8 mouse cellular contexts compared by ENCODE assay signal in the genomic region with DNA sequence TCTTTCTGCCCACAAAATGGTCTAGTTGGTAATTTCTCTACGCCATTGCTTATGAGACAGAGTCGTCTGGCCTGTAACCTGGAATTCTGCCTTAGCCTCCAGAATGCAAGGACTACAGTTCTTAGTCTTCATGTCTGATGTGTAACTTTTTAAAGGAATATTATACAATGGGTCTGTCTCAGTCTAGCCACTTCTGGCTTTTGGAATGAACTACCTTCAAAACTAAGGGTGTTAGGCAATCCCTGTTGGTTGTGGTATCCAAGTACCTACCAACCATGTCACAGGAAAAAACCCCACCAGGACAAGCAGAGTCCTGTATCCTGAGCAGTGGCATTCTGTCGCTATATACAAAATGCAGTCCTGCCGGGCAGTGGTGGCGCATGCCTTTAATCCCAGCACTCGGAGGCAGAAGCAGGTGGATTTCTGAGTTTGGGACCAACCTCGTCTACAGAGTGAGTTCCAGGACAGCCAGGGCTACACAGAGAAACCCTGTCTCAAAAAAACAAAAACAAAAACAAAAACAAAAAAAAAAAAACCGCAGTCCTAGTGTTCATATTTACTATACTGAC. TPM values are rescaled to one million over a fixed set of nuclear protein-coding genes. Genes with fewer than 3 reads are reported as not detected.
DNase-seq lines count a peak whose midpoint lies in the region; ATAC-seq and TF ChIP-seq lines count a peak whose summit lies in the region.

No protein-coding gene starts in this region.

- peak overlapping the region; percentile 95 for H3K27ac ChIP-seq in heart, adult 2 months
- H3K27ac ChIP-seq in ES-E14 (ENCODE audit: insufficient read depth, low read depth, low read length, poor library complexity, severe bottlenecking): peak overlapping the region; percentile 93; the same call in 1 of the 2 replicates
- H3K27ac ChIP-seq in heart, postnatal 0 days (ENCODE audit: low read depth): peak overlapping the region; percentile 95
- H3K27ac ChIP-seq in macrophage: peak overlapping the region; percentile 80

- no peaks in the 10 kb centered on the region for H3K9me3 ChIP-seq in ES-E14 (ENCODE audit: control insufficient read depth, insufficient read depth, low read depth, low read length)
- no peaks in the 10 kb centered on the region for H3K9me3 ChIP-seq in heart, postnatal 0 days (replicated peaks; ENCODE audit: control insufficient read depth, low read length)

- ATAC-seq in heart, postnatal 0 days (ENCODE audit: insufficient read depth, low read depth): no peak

- peaks cover 5% of the 10 kb centered on the region for H3K4me1 ChIP-seq in heart, adult 2 months (ENCODE audit: control insufficient read depth, insufficient read depth, low read length)
- peaks cover 6 to 24% of the 10 kb centered on the region in 2 experiments; a peak in 3 of 4 replicates for H3K4me1 ChIP-seq in ES-E14 (ENCODE audit: control insufficient read depth in 2 of 2, insufficient read depth in 2 of 2, low read length in 2 of 2, poor library complexity in 1 of 2)
- H3K4me1 ChIP-seq in heart, postnatal 0 days (ENCODE audit: control insufficient read depth, insufficient read depth): peaks cover 22% of the 10 kb centered on the region

- in situ Hi-C loops in ES-E14 (cut with MboI; ENCODE audit: low sequenced_read_pairs in 2 of 2, unreplicated experiment in 2 of 2): no loop called here

- no peak for TF ChIP-seq POLR2A in heart, adult 2 months (IDR thresholded peaks at IDR 0.05; ENCODE audit: insufficient read depth, low read depth, low read length)

- intact Hi-C loops in heart, adult 2 months (cut with DNase I): loop anchor here (1.0 to 5.0 kb wide), 2 partner anchors 30 to 46 kb away; a partner anchor contains a TSS

- peak overlapping the region; percentile 61 for H3K4me2 ChIP-seq in heart, postnatal 0 days (ENCODE audit: low read depth, low read length)

- TF ChIP-seq EP300 in heart, adult 2 months (IDR thresholded peaks at IDR 0.05; ENCODE audit: insufficient read depth, low read depth, low read length): no peak
- TF ChIP-seq EP300 in heart, postnatal 0 days (IDR thresholded peaks at IDR 0.05; ENCODE audit: low read depth): no peak

- no peak overlapping the region for H3K9ac ChIP-seq in heart, adult 2 months (ENCODE audit: low read depth, low read length)
- peak overlapping the region; percentile 67; the same call in 1 of the 2 replicates for H3K9ac ChIP-seq in ES-E14 (ENCODE audit: insufficient read depth, low read depth, low read length, poor library complexity, severe bottlenecking)
- no peak overlapping the region for H3K9ac ChIP-seq in heart, postnatal 0 days (replicated peaks; ENCODE audit: low read depth, low read length)

- no peak for DNase-seq in heart, adult 2 months
- no peak for DNase-seq in heart, adult 8-10 months (ENCODE audit: low spot score)
- DNase-seq in ES-E14 (ENCODE audit: low read depth, low spot score): no peak
- no peak for DNase-seq in heart, postnatal 0 days (ENCODE audit: low spot score)
- no peak for DNase-seq in thymus, postnatal 25 days
- DNase-seq in layer of hippocampus, adult 11-12 months (ENCODE audit: low spot score): no peak
- DNase-seq in adrenal gland, adult 8-10 months: no peak

- 80% methylated on average over 8 of the region's 8 CpGs for WGBS in heart, adult 2 months
- WGBS in heart, postnatal 0 days: 75% methylated on average over 8 of the region's 8 CpGs
- WGBS in macrophage (ENCODE audit: missing documents): 88% methylated on average over 8 of the region's 8 CpGs

- no peaks in the 10 kb centered on the region for H3K79me2 ChIP-seq in heart, adult 2 months (replicated peaks; ENCODE audit: control insufficient read depth, insufficient read depth, low read length)
- peaks cover 13% of the 10 kb centered on the region for H3K79me2 ChIP-seq in macrophage (ENCODE audit: inconsistent target)

- no peak for TF ChIP-seq CTCF in heart, adult 2 months (IDR thresholded peaks at IDR 0.05)
- no peak for TF ChIP-seq CTCF in heart, postnatal 0 days (IDR thresholded peaks at IDR 0.05; ENCODE audit: low read depth)

- peak overlapping the region; percentile 58; the same call in 1 of the 2 replicates for H3K4me3 ChIP-seq in heart, adult 2 months
- peak overlapping the region; percentile 68 to 88; a peak in 3 of 4 replicates for H3K4me3 ChIP-seq in ES-E14 (ENCODE audit: insufficient read depth in 1 of 2, low read depth in 1 of 2, low read length in 2 of 2, poor library complexity in 1 of 2, severe bottlenecking in 1 of 2)
- no peak overlapping the region for H3K4me3 ChIP-seq in heart, postnatal 0 days (ENCODE audit: low read depth, low read length)
- peak overlapping the region; percentile 78 for H3K4me3 ChIP-seq in macrophage (ENCODE audit: inconsistent target)

- no peaks in the 10 kb centered on the region for H3K27me3 ChIP-seq in heart, adult 2 months (ENCODE audit: control insufficient read depth, insufficient read depth, low read length)
- H3K27me3 ChIP-seq in heart, postnatal 0 days (ENCODE audit: control insufficient read depth, insufficient read depth, low read length): 0 out of 2 replicates have a peak, but pooled peaks cover 4% of the 10 kb centered on the region

- H3K36me3 ChIP-seq in heart, adult 2 months (ENCODE audit: control insufficient read depth, insufficient read depth, low read length): peaks cover 3% of the 10 kb centered on the region; the same call in 1 of the 2 replicates
- H3K36me3 ChIP-seq in ES-E14 (ENCODE audit: control insufficient read depth, insufficient read depth, low read length, poor library complexity, severe bottlenecking) (peaks cover 25% of the 10 kb centered on the region), macrophage (ENCODE audit: inconsistent target) (no peaks in the 10 kb centered on the region)
- H3K36me3 ChIP-seq in heart, postnatal 0 days (replicated peaks; ENCODE audit: control insufficient read depth, insufficient read depth, low read length): peaks cover 11% of the 10 kb centered on the region

TF ChIP-seq in ES-E14, 5 proteins besides CTCF, POLR2A, EP300 and RAD21 (continues in another document):
- TF ChIP-seq ZNF384 (IDR thresholded peaks at IDR 0.05; ENCODE audit: low read depth, low read length) (no peak), CHD2 (IDR thresholded peaks at IDR 0.05; ENCODE audit: low read depth, low read length) (no peak)

RNA-seq across cellular contexts. Expression of a gene that starts 1.4 kb away (rescaled TPM):
- total RNA-seq in heart, adult 2 months (2021): 100 to 1,000 TPM; 327 to 342 TPM
- 315 and 439 TPM in 2 replicates for polyA plus RNA-seq in heart, adult 2 months (2012; rRNA removed)
- total RNA-seq in heart, adult 8-10 months (2022): 100 to 1,000 TPM; 308 to 380 (median 323) TPM
- 745 and 819 TPM in 2 replicates for total RNA-seq in ES-E14 (2012; rRNA removed)
- 665 and 888 TPM in 2 replicates for total RNA-seq in heart, postnatal 0 days (2014; rRNA removed; ENCODE audit: low replicate concordance)
- polyA plus RNA-seq in heart, postnatal 0 days (2015; fragmentation: Nextera tagmentation; extraction: Ambion mirVana): 217 and 244 TPM in 2 replicates
- total RNA-seq in macrophage (2018; cell fraction: chromatin; rRNA removed): 10 to 100 TPM in 25 of 26 experiments, 1 to 10 TPM in 1; 9.6 to 51.4 (median 27.3) TPM
- 100 to 1,000 TPM in 8 of 26 experiments, 10 to 100 TPM in 18; 46.1 to 130 (median 73.8) TPM for total RNA-seq in macrophage (2018; cell fraction: cytosol; rRNA removed)
- total RNA-seq in macrophage (2018; cell fraction: nucleus; rRNA removed): 10 to 100 TPM; 15.6 to 92.0 (median 34.9) TPM
- polyA plus RNA-seq in macrophage (2018): 49.1 to 144 TPM (median 76.8 TPM) in 3 replicates
- total RNA-seq in adrenal gland, adult 8-10 months (2022): 100 to 1,000 TPM; 150 to 307 (median 222) TPM

RNA-seq across cellular contexts. Expression of a gene that starts 7.3 kb away (rescaled TPM):
- total RNA-seq in heart, adult 2 months (2021): not detected
- polyA plus RNA-seq in heart, adult 2 months (2012; rRNA removed): 0.21 TPM in 1 of 2 replicates, not detected in the other
- not detected for total RNA-seq in heart, adult 8-10 months (2022)
- 0.49 and 0.74 TPM in 2 replicates for total RNA-seq in ES-E14 (2012; rRNA removed)
- total RNA-seq in heart, postnatal 0 days (2014; rRNA removed; ENCODE audit: low replicate concordance): not detected in 2 replicates
- 0.33 TPM in 1 of 2 replicates, not detected in the other for polyA plus RNA-seq in heart, postnatal 0 days (2015; fragmentation: Nextera tagmentation; extraction: Ambion mirVana)
- not detected for total RNA-seq in macrophage (2018; cell fraction: chromatin; rRNA removed)
- not detected for total RNA-seq in macrophage (2018; cell fraction: cytosol; rRNA removed)
- not detected for total RNA-seq in macrophage (2018; cell fraction: nucleus; rRNA removed)
- polyA plus RNA-seq in macrophage (2018): not detected in 3 replicates
- under 1 TPM in 1 of 4 experiments, not detected in 3; 0.27 TPM for total RNA-seq in adrenal gland, adult 8-10 months (2022)

RNA-seq across cellular contexts. Expression of a gene that starts 8.3 kb away (rescaled TPM):
- not detected for total RNA-seq in heart, adult 2 months (2021)
- polyA plus RNA-seq in heart, adult 2 months (2012; rRNA removed): not detected in 2 replicates
- not detected for total RNA-seq in heart, adult 8-10 months (2022)
- 0.67 and 1.8 TPM in 2 replicates for total RNA-seq in ES-E14 (2012; rRNA removed)
- total RNA-seq in heart, postnatal 0 days (2014; rRNA removed; ENCODE audit: low replicate concordance): not detected in 2 replicates
- not detected in 2 replicates for polyA plus RNA-seq in heart, postnatal 0 days (2015; fragmentation: Nextera tagmentation; extraction: Ambion mirVana)
- not detected for total RNA-seq in macrophage (2018; cell fraction: chromatin; rRNA removed)
- not detected for total RNA-seq in macrophage (2018; cell fraction: cytosol; rRNA removed)
- not detected for total RNA-seq in macrophage (2018; cell fraction: nucleus; rRNA removed)
- polyA plus RNA-seq in macrophage (2018): not detected in 3 replicates
- not detected for total RNA-seq in adrenal gland, adult 8-10 months (2022)

RNA-seq across cellular contexts. Expression of a gene that starts 10.7 kb away (rescaled TPM):
- total RNA-seq in heart, adult 2 months (2021): not detected
- polyA plus RNA-seq in heart, adult 2 months (2012; rRNA removed): not detected in 2 replicates
- total RNA-seq in heart, adult 8-10 months (2022): not detected
- total RNA-seq in ES-E14 (2012; rRNA removed): 0.18 and 0.21 TPM in 2 replicates
- total RNA-seq in heart, postnatal 0 days (2014; rRNA removed; ENCODE audit: low replicate concordance): not detected in 2 replicates
- not detected in 2 replicates for polyA plus RNA-seq in heart, postnatal 0 days (2015; fragmentation: Nextera tagmentation; extraction: Ambion mirVana)
- not detected for total RNA-seq in macrophage (2018; cell fraction: chromatin; rRNA removed)
- not detected for total RNA-seq in macrophage (2018; cell fraction: cytosol; rRNA removed)
- total RNA-seq in macrophage (2018; cell fraction: nucleus; rRNA removed): not detected
- polyA plus RNA-seq in macrophage (2018): not detected in 3 replicates
- not detected for total RNA-seq in adrenal gland, adult 8-10 months (2022)

RNA-seq across cellular contexts. Expression of a gene that starts 11.5 kb away (rescaled TPM):
- not detected for total RNA-seq in heart, adult 2 months (2021)
- 0.20 TPM in 1 of 2 replicates, not detected in the other for polyA plus RNA-seq in heart, adult 2 months (2012; rRNA removed)
- total RNA-seq in heart, adult 8-10 months (2022): not detected
- 0.45 and 1.1 TPM in 2 replicates for total RNA-seq in ES-E14 (2012; rRNA removed)
- not detected in 2 replicates for total RNA-seq in heart, postnatal 0 days (2014; rRNA removed; ENCODE audit: low replicate concordance)
- not detected in 2 replicates for polyA plus RNA-seq in heart, postnatal 0 days (2015; fragmentation: Nextera tagmentation; extraction: Ambion mirVana)
- not detected for total RNA-seq in macrophage (2018; cell fraction: chromatin; rRNA removed)
- total RNA-seq in macrophage (2018; cell fraction: cytosol; rRNA removed): not detected
- total RNA-seq in macrophage (2018; cell fraction: nucleus; rRNA removed): under 1 TPM in 2 of 26 experiments, not detected in 24; 0.30 to 0.89 TPM
- not detected in 3 replicates for polyA plus RNA-seq in macrophage (2018)
- not detected for total RNA-seq in adrenal gland, adult 8-10 months (2022)
